Mouse (Mus musculus): ENCODE results near the gene Pde4c. TPM values are rescaled to one million over a fixed set of nuclear protein-coding genes. Genes with fewer than 3 reads are reported as not detected.

Gene Pde4c
- total and polyA plus RNA-seq, 3 experiments, result 0.65 to 3.0 TPM; not detected in 1

DNA sequence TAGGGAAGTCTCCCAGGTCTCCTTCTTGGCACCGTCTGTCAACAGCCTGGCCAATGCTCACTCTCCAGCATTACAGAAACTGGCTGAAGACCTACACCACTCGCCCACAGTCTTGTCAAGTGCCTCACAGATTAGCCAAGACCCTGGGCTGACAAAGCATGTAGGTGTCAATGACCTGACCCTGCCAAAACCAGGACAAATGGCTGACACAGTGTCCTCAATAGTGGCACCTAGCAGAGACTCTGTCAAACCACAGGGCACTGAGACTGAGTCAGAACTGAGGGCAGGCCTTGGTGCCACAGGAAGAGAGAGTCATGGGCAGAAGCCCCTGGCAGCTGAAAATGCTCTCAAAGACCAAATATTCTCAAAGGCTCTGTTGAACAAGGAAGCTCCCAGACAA is 8.4 kb upstream of the Pde4c start:
- Histone ChIP-seq H3K4me1 (ENCODE audit: control insufficient read depth in 1 of 2, insufficient read depth in 2 of 2, low read length in 2 of 2) (no peaks in the 10 kb centered on the region), H3K27ac (ENCODE audit: control insufficient read depth, low read depth, low read length) (no peak overlapping the region), H3K9me3 (replicated peaks; ENCODE audit: insufficient read depth, low read length) (no peaks in the 10 kb centered on the region), H3K79me2 (ENCODE audit: control insufficient read depth, insufficient read depth, low read length, poor library complexity) (no peaks in the 10 kb centered on the region), H3K9ac (ENCODE audit: control insufficient read depth, low read depth, low read length, poor library complexity, severe bottlenecking) (no peak overlapping the region), H3K27me3 (ENCODE audit: control insufficient read depth in 1 of 2, insufficient read depth in 2 of 2, low read length in 2 of 2) (no peaks in the 10 kb centered on the region), H3K36me3 (ENCODE audit: control insufficient read depth in 1 of 2, insufficient read depth in 2 of 2, low read length in 2 of 2) (no peaks in the 10 kb centered on the region), H3K4me3 (ENCODE audit: control insufficient read depth in 1 of 2, insufficient read depth in 1 of 2, low read depth in 2 of 2, low read length in 2 of 2) (no peak overlapping the region)
- no peak for TF ChIP-seq ZMIZ1 (IDR thresholded peaks at IDR 0.05; ENCODE audit: low read depth, low read length)
- no peak for TF ChIP-seq USF2 (IDR thresholded peaks at IDR 0.05; ENCODE audit: borderline replicate concordance in 1 of 2, insufficient read depth in 1 of 2, low read depth in 1 of 2, low read length in 2 of 2)
- no peak for TF ChIP-seq MAX (IDR thresholded peaks at IDR 0.05; ENCODE audit: low read length)
- no peak for TF ChIP-seq USF1 (IDR thresholded peaks at IDR 0.05; ENCODE audit: low read depth, low read length)
- no peak for TF ChIP-seq ELF1 (IDR thresholded peaks at IDR 0.05; ENCODE audit: low read depth, low read length)
- TF ChIP-seq GABPA (IDR thresholded peaks at IDR 0.05; ENCODE audit: low read depth, low read length), result no peak
- no peak for TF ChIP-seq CTCF (IDR thresholded peaks at IDR 0.05 in 2 of 3, conservative IDR thresholded peaks at IDR 0.05 in 1 of 3; ENCODE audit: control insufficient read depth in 1 of 3, insufficient read depth in 1 of 3, low read depth in 2 of 3, low read length in 3 of 3, poor library complexity in 1 of 3, severe bottlenecking in 1 of 3)
- no peak for TF ChIP-seq MEF2A (IDR thresholded peaks at IDR 0.05; ENCODE audit: extremely low read depth, insufficient replicate concordance, low read depth, low read length, poor library complexity, severe bottlenecking)
- no peak for TF ChIP-seq RAD21 (IDR thresholded peaks at IDR 0.05; ENCODE audit: low read depth, low read length)
- TF ChIP-seq MYB (IDR thresholded peaks at IDR 0.05; ENCODE audit: low read depth, low read length), result no peak
- no peak for TF ChIP-seq MAFK (IDR thresholded peaks at IDR 0.05; ENCODE audit: borderline replicate concordance, low read depth, low read length)
- no peak for DNase-seq (ENCODE audit: low read depth, low spot score)

DNA sequence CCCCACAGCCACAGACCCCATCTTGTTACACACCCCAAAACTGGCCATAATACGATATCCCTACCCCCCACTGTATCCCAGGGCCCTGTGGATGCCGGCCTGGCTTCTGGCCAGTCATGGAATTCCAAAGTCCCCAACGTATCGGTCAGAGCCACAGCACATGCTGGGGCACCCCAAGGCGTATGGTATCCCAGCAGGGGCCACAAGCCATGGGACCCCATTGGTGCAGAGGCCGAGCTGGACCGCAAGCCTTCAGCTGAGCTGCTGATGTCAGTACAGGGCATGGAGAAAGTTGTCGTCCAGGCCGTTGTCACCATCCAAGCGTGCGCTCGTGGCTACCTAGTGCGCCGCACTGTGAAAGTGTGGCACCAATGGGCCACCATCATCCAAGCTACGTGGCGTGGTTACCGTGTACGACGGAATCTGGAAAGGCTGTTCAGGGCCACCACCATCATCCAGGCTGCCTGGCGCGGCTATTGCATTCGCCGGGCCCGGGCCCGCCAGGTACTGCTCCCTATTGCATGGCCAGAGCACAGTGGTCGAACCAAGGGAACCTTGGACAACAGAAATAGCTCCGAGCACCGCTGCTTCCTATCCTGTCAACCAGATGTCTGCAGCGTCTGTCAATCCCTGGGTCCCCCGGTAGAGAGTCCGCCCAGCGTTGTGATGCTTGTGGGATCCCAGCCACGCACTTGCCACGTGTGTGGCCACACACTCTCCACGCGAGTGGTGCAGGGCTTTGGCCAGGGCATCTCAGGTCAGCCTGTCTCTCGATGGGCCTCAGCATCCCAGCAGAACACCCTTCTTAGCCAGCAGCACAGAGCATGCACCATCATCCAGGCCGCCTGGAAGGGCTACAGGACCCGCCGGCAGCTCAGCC is 6.8 kb upstream of the Pde4c start:
- Histone ChIP-seq H3K27me3 (ENCODE audit: control insufficient read depth in 1 of 2, insufficient read depth in 2 of 2, low read length in 2 of 2) (no peaks in the 10 kb centered on the region), H3K9me3 (replicated peaks; ENCODE audit: insufficient read depth, low read length) (no peaks in the 10 kb centered on the region), H3K9ac (ENCODE audit: control insufficient read depth, low read depth, low read length, poor library complexity, severe bottlenecking) (no peak overlapping the region)

More for the DNA sequence above, 6.8 kb upstream of the Pde4c start:
- no peak for DNase-seq (ENCODE audit: low read depth, low spot score)
- Histone ChIP-seq H3K4me1 (ENCODE audit: control insufficient read depth in 1 of 2, insufficient read depth in 2 of 2, low read length in 2 of 2) (no peaks in the 10 kb centered on the region), H3K79me2 (ENCODE audit: control insufficient read depth, insufficient read depth, low read length, poor library complexity) (no peaks in the 10 kb centered on the region), H3K4me3 (ENCODE audit: control insufficient read depth in 1 of 2, insufficient read depth in 1 of 2, low read depth in 2 of 2, low read length in 2 of 2) (no peak overlapping the region), H3K27ac (ENCODE audit: control insufficient read depth, low read depth, low read length) (no peak overlapping the region), H3K36me3 (ENCODE audit: control insufficient read depth in 1 of 2, insufficient read depth in 2 of 2, low read length in 2 of 2) (no peaks in the 10 kb centered on the region)
- TF ChIP-seq BHLHE40 (IDR thresholded peaks at IDR 0.05; ENCODE audit: borderline replicate concordance, low read depth, low read length) (no peak), SIN3A (IDR thresholded peaks at IDR 0.05; ENCODE audit: low read length) (no peak), NRF1 (IDR thresholded peaks at IDR 0.05; ENCODE audit: insufficient read depth, low read depth, low read length, poor library complexity, severe bottlenecking) (no peak), ETS1 (IDR thresholded peaks at IDR 0.05; ENCODE audit: low read depth, low read length) (no peak), CTCF (IDR thresholded peaks at IDR 0.05 in 2 of 3, conservative IDR thresholded peaks at IDR 0.05 in 1 of 3; ENCODE audit: control insufficient read depth in 1 of 3, insufficient read depth in 1 of 3, low read depth in 2 of 3, low read length in 3 of 3, poor library complexity in 1 of 3, severe bottlenecking in 1 of 3) (no peak), MEF2A (IDR thresholded peaks at IDR 0.05; ENCODE audit: extremely low read depth, insufficient replicate concordance, low read depth, low read length, poor library complexity, severe bottlenecking) (no peak), GATA1 (IDR thresholded peaks at IDR 0.05; ENCODE audit: low read depth, low read length) (no peak), ELF1 (IDR thresholded peaks at IDR 0.05; ENCODE audit: low read depth, low read length) (no peak)
